Mouse (Mus musculus) hindbrain, embryonic 10.5 days (tissue): Measurements from ENCODE around the gene Olfr887. TPM values are rescaled to one million over a fixed set of nuclear protein-coding genes. Genes with fewer than 3 reads are reported as not detected.

Source experiments
- DNase-seq: peaks from one replicate; pipeline ENCODE4 v3.0.0-alpha.2; 2017; ENCODE audit warnings: low spot score
- H3K27ac ChIP-seq: fragments of 300-500 bp; sonication (generic); 2 replicates; pipeline ENCODE4 v1.5.1; 2016; ENCODE audit warnings: mild to moderate bottlenecking, moderate library complexity
- H3K27me3 ChIP-seq: fragments of 300-500 bp; sonication (generic); 2 replicates; pipeline ENCODE4 v1.6.1; 2016; ENCODE audit warnings: mild to moderate bottlenecking; ENCODE audit not compliant: poor library complexity, insufficient read depth, severe bottlenecking
- H3K36me3 ChIP-seq: fragments of 300-500 bp; sonication (generic); 2 replicates; pipeline ENCODE4 v1.6.1; 2016; ENCODE audit warnings: mild to moderate bottlenecking, moderate library complexity
- H3K4me1 ChIP-seq: fragments of 300-500 bp; sonication (generic); replicated peaks from 2 replicates; pipeline ENCODE4 v1.6.1; 2016; ENCODE audit warnings: mild to moderate bottlenecking
- H3K4me3 ChIP-seq: fragments of 300-500 bp; sonication (generic); 2 replicates; pipeline ENCODE4 v1.5.1; 2016; ENCODE audit warnings: mild to moderate bottlenecking, moderate library complexity
- H3K9me3 ChIP-seq: fragments of 300-500 bp; sonication (generic); 2 replicates; pipeline ENCODE4 v1.6.1; 2016; ENCODE audit warnings: mild to moderate bottlenecking, moderate library complexity
- WGBS: fragments of 180-500 bp; shearing (Covaris S2); methylation state at CpG from one replicate; pipeline ENCODE4 v1.1.7; 2016; 5-methylcytosine and 5-hydroxymethylcytosine counted together
- polyA plus RNA-seq: library from polyadenylated mRNA; unstranded; fragments of >200 nt; fragmentation: Nextera tagmentation; extraction: Ambion mirVana; gene quantifications from 2 replicates; pipeline ENCODE4 v1.2.1, GENCODE M21; 2016

Gene Olfr887
- polyA plus RNA-seq, result not detected in 2 replicates

GRCm38 (mm10) chr9:38083772-38084171 lies at the start of gene Olfr887:
Olfr887 (plus strand) TSS chr9:38084072.
- Histone ChIP-seq H3K9me3 (no peaks in the 10 kb centered on the region), H3K36me3 (no peaks in the 10 kb centered on the region), H3K4me3 (no peak within 1 kb of the TSS), H3K27me3 (no peaks in the 10 kb centered on the region), H3K27ac (no peak within 1 kb of the TSS), H3K4me1 (no peaks in the 10 kb centered on the region)
- DNase-seq, result no peak
- 88% methylated on average over 1 of the region's 1 CpGs for WGBS

DNA sequence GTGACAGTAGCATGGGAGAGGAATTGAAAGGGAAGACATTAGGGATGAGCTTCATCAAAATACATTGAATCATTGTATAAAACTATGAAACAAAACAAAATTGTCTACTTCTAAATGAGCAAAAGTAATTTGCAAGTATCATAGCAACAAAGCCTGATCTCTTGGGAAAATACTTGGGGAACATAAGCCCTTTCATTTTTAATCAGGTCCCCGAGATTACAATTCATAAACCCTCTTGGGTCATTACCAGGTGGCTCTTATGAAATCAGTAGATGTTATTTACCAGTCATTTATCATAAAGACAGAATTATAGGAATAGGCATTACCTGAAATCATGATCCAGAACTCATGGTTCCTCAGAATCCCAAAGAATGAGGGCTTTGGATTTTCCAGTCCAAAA lies 37.6 kb upstream of the Olfr887 start, which contains the start of gene Olfr884:
TSS of gene Olfr884 (plus strand) at position 301 of the 400 bp plus-strand sequence.
- no peaks in the 10 kb centered on the region for H3K4me1 ChIP-seq
- no peak for DNase-seq
- 78% methylated on average over 1 of the region's 1 CpGs for WGBS
- no peaks in the 10 kb centered on the region for H3K36me3 ChIP-seq
- no peak within 1 kb of the TSS for H3K27ac ChIP-seq
- no peaks in the 10 kb centered on the region for H3K27me3 ChIP-seq
- H3K9me3 ChIP-seq, result no peaks in the 10 kb centered on the region
- no peak within 1 kb of the TSS for H3K4me3 ChIP-seq

DNA sequence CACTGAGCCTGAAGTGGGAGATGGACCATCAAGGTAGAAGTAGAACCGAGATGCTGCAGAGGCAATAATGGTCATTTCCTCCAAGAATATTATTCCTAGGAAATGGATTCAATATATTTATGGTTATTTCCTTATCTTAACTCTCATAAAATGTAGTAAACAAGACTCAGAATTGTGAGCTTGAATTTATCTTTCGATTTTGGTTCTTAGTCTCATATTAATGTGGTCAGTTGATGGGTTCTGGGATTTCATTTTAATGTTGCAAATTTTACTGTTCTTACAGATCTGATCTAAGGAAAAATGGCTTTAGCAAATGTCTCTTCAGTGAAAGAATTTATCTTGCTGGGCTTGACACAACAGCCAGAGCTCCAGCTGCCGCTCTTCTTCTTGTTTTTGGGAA lies 22.9 kb upstream of the Olfr887 start, which contains the start of gene Olfr885:
TSS of gene Olfr885 (plus strand) at position 301 of the 400 bp plus-strand sequence.
- no peak for DNase-seq
- H3K27ac ChIP-seq, result no peak within 1 kb of the TSS
- H3K4me3 ChIP-seq, result no peak within 1 kb of the TSS
- H3K4me1 ChIP-seq, result no peaks in the 10 kb centered on the region
- no peaks in the 10 kb centered on the region for H3K36me3 ChIP-seq
- no peaks in the 10 kb centered on the region for H3K9me3 ChIP-seq
- H3K27me3 ChIP-seq, result no peaks in the 10 kb centered on the region
- WGBS, result 89% methylated on average over 3 of the region's 3 CpGs

DNA sequence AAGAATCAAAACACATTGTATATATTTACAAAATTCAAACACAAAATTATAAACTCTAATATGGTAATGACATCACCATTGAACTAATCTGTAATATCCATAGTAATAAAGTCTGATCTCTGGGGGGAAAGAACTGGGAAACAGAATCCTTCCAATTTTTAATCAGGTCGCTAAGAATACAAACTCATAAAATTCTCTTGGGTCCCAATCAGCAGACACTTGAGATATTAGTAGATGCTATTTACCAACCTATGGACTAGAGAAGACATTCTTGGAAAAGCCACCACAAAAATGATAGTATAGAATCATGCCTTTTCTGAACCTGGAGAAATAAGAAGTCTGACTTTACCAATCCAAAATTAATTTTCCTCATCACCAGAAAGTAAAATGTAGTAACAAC lies 24.0 kb downstream of the Olfr887 start, which contains the start of gene Olfr888:
TSS of gene Olfr888 (plus strand) at position 301 of the 400 bp plus-strand sequence.
- Histone ChIP-seq H3K36me3 (no peaks in the 10 kb centered on the region), H3K4me1 (no peaks in the 10 kb centered on the region), H3K27me3 (no peaks in the 10 kb centered on the region), H3K4me3 (no peak within 1 kb of the TSS), H3K9me3 (no peaks in the 10 kb centered on the region), H3K27ac (no peak within 1 kb of the TSS)
- WGBS, result 87% methylated on average over 1 of the region's 1 CpGs
- no peak for DNase-seq

GRCm38 (mm10) chr9:38114898-38115297 lies 31.0 kb downstream of the Olfr887 start, which contains the start of gene Olfr889:
Olfr889 (plus strand) TSS chr9:38115198.
- Histone ChIP-seq H3K9me3 (no peaks in the 10 kb centered on the region), H3K27me3 (no peaks in the 10 kb centered on the region), H3K4me1 (no peaks in the 10 kb centered on the region), H3K4me3 (no peak within 1 kb of the TSS), H3K36me3 (no peaks in the 10 kb centered on the region), H3K27ac (no peak within 1 kb of the TSS)
- DNase-seq, result no peak

Other genes starting within 250 kb of the Olfr887 start
- not detected in 2 replicates for gene Olfr877, start 229.8 kb upstream of the Olfr887 start, polyA plus RNA-seq
- gene Olfr145, start 187.3 kb upstream of the Olfr887 start, polyA plus RNA-seq, result not detected in 2 replicates
- gene Olfr878, start 166.2 kb upstream of the Olfr887 start, polyA plus RNA-seq, result not detected in 2 replicates
- not detected in 2 replicates for gene Olfr881, start 92.2 kb upstream of the Olfr887 start, polyA plus RNA-seq
- not detected in 2 replicates for gene Olfr883, start 58.3 kb upstream of the Olfr887 start, polyA plus RNA-seq
- not detected in 2 replicates for gene Olfr884, start 37.5 kb upstream of the Olfr887 start, polyA plus RNA-seq
- gene Olfr885, start 22.8 kb upstream of the Olfr887 start, polyA plus RNA-seq, result not detected in 2 replicates
- not detected in 2 replicates for gene Olfr888, start 24.1 kb downstream of the Olfr887 start, polyA plus RNA-seq
- 0.10 and 0.21 TPM in 2 replicates for gene Olfr889, start 31.1 kb downstream of the Olfr887 start, polyA plus RNA-seq
- gene Olfr890, start 58.4 kb downstream of the Olfr887 start, polyA plus RNA-seq, result not detected in 2 replicates
- not detected in 2 replicates for gene Olfr891, start 96.7 kb downstream of the Olfr887 start, polyA plus RNA-seq
- gene Olfr893, start 124.3 kb downstream of the Olfr887 start, polyA plus RNA-seq, result not detected in 2 replicates
- not detected in 2 replicates for gene Olfr894, start 134.0 kb downstream of the Olfr887 start, polyA plus RNA-seq
- not detected in 2 replicates for gene Olfr143, start 168.7 kb downstream of the Olfr887 start, polyA plus RNA-seq
- gene Olfr895, start 183.8 kb downstream of the Olfr887 start, polyA plus RNA-seq, result not detected in 2 replicates
- gene Olfr896-ps1, start 207.0 kb downstream of the Olfr887 start, polyA plus RNA-seq, result not detected in 2 replicates
- not detected in 2 replicates for gene Olfr25, start 245.0 kb downstream of the Olfr887 start, polyA plus RNA-seq